Mouse (Mus musculus) adrenal gland (tissue): ENCODE data around the gene Dna2.
"Not testable (repeated sequence)": the region's sequence is repeated elsewhere in the genome, so short reads cannot be mapped to it uniquely, and the experiment has no call there.

Experiments
- intact Hi-C: fragments of 180-260 bp; cut with DNase I; formaldehyde crosslinking; loops from one replicate; pipeline ENCODE4 v1.15.1; 2025
- long read RNA-seq, 2 experiments: library from polyadenylated mRNA; unstranded; transcript quantifications; one replicate each; pipeline ENCODE4 v2.0.0; 2020; ENCODE audit warnings: borderline replicate concordance in 1 of 2; ENCODE audit not compliant: insufficient replicate concordance in 1 of 2

Gene Dna2
- long read RNA-seq, experiment 1, partial matches to known transcripts: 0 of 1 reads
- long read RNA-seq, experiment 1, other reads (novel, unspliced or antisense): 0 of 1 reads
- long read RNA-seq, experiment 2: 0 reads

DNA sequence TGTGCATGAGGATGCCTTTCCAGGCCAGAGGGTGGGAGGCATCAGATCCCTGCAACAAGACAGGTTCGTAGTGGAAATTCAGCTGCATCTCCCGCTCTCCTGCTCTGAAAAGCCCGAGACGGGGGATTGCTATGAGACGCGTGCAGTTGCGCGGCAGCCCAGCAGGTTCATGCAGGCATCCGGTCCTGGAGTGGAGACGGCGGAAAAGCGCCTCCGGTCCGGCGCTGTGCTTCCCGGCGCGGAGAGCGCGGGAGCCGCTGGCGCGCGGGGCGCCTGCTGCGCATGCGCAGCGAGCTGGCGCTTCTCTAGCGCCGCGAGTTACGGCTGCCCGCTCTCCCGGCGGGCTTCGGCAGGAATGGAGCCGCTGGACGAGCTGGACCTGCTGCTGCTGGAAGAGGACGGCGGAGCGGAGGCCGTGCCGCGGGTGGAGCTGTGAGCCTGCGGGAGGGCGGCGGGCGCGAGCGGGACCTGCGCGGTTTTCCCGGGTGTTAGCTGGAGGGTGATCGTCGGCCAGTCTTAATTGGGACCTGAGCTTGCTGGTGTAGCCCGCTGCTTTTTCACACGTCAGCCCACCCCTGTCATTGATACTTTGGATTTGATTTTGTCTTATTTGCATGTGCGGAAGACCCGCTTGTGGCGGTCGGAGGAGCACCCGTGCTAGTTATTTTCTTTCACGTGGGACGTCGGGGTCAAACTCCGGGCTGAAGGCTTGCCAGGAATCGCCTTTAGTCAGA, at the start of gene Dna2:
Gene Dna2, plus strand, starts transcription at position 289 of the 734 bp plus-strand sequence.
- intact Hi-C loops: no loop called here

DNA sequence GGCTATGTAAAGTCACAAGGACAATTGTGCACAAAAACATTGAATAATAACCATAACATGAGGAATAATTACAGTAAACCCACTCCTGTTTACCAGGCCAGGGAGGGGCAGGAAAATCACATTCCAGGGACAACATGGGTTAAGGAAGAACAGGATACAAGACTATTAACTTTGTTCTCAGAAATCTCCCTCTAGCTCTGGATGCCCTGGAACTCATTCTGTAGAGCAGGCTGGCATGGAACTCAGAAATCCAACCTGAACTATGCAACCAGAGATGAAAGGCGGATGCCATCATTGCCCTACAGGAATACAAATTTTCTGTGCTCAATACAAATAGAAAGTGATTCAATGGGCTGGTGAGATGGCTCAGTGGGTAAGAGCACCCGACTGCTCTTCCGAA, 49.4 kb upstream of the Dna2 start:
- intact Hi-C loops: no loop called here

DNA sequence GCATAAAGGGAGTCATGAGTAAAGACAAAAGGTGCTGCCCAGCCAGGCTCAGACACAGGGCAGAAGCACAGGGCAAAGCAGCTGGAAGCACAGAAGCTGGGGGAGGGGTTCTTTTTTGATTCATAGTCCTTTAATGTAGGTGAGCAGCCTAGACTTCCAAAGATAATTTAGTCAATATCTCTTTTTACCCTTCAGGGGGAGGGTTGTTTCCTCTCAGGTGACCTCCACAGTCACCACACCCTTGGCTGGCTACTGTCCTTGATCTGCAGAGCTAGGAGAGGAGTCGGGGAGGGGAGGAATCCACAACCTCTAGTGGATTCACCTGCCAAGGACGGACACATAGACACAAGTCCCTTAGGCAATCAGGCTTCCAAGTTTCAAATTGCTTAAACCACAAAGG, 48.8 kb upstream of the Dna2 start:
- intact Hi-C loops: no loop called here

DNA sequence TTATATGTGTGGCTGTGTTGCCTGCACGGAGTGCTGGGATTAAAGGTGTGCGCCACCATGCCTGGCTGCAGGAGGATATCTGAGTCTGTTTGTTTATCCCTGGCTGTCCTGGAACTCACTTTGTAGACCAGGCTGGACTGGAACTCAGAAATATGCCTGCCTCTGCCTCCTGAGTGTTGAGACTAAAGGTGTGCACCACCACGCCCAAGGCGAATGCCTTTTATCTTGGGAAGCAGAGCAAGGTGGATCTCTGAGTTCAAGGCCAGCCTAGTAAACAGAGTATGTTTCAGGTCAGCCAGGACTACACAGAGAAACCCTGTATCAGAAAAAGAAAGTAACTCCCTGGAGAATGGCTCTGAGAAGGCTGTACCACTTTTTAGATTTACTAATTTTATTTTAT, 46.7 kb upstream of the Dna2 start:
- intact Hi-C loops: no loop called here

DNA sequence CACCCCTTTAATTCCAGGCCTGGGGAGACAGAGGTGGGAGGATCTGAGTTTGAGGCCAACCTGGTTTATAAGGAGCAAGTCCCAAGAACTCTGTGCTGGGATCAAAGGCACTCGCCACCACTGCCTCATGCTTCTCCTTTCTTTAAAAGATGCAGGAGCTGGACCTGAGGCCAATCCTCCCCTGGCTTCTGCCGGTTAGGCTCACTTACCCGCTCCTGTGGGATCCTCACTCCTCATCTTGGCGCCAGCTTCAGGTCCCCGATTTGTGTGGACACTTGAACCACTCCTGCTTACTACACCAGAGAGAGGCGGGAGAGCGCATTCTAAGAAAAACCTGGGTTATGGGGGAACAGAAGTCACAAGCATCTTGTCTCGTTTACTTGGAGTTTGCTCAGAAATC, 45.0 kb upstream of the Dna2 start:
- intact Hi-C loops: no loop called here

DNA sequence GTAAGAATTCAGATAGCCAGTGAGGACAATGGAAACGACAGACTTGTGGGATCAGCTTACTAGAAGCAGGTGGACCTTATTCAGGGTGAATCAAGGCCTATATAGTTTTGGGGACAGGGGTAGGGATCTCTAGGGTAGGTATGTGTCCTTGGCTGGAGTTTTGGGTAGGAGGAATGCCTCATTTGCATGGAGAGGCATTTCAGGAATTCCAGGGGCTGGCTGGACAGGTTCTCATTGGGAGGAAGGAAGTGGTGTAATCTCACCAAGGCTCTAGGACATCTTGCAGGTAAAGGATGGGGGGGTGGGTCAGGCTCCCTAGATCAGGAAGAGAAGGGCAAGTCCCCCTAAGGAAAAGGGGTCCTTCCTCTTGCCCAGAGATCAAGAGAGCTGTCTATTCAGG, 44.0 kb upstream of the Dna2 start:
- intact Hi-C loops: no loop called here

DNA sequence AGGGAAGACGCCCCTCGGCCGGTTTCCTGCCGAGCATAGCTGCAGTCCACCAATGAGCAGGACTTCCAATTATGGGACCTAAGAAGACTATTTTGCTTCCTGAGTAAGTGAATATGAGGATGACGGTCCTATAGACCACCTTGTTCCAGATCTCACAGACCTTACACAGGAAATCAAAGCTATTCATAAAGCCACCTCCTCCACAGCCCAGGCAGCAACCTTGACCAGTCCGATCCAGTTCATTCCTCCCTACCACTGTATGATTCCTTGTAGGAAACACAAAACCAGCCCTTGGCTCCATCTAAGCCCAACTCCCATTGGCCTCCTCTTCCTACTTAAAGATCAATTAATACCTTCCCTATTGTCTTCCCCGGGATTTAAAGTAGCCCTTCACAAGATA, 40.5 kb upstream of the Dna2 start:
- intact Hi-C loops: no loop called here

DNA sequence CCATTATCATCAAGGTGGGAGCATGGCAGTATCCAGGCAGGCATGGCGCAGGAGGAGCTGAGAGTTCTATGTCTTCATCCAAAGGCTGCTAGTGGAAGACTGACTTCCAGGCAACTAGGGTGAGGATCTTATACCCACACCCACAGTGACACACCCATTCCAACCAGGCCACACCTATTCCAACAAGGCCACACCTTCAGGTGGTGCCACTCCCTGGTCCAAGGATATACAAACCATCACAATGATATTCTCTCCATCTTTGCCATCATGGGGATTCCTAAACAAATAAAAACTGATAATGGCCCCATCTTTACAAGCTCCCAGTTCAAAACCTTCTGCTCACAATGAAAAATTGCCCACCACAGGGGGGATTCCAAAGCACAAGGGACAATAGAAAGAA, 37.9 kb upstream of the Dna2 start, which contains the start of gene Tet1:
Gene Tet1, minus strand, starts transcription at position 101 of the 400 bp plus-strand sequence.
- intact Hi-C loops: not testable (repeated sequence)

DNA sequence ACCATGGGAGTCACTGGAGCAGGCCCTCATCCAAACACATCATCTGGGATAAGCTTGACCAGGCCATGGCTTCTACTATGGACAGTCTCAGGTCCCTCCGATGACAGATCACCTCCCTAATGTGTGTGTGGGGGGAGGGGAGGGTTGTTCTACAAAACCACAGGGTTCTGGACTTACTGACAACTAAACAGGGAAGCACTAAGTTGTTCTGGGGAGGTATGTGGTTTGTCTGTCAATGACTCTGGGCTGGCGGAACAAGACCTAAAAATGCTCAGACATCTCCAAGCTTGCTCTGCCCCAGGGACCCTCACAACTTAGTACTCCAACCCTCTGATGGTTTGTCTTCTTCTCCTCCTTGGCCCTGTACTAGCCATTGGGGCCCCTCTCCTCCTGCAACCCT, 35.7 kb upstream of the Dna2 start:
- intact Hi-C loops: loop anchor here (10.0 kb wide), 1 partner anchor 106 kb away; no protein-coding TSS in a partner anchor

DNA sequence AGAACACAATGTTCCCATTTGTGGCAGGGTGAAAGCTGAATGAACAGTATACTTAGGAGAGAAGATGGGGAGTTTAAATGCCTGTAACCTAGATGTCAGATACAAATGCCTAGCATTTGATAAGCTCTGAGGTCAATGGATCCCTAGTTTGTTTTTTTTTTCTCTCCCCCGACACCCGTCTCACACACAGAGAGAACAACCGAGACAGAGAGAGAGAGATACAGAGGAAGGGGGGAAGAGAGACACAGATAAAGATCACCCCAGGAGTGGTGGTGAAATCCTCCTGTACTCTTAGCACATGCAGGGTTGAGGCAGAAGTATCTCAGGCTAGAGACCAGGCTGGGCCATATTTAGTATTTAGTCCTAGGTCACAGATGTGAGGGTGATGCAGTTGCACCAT, 27.8 kb upstream of the Dna2 start:
- intact Hi-C loops: loop anchor here (10.0 kb wide), 1 partner anchor 114 kb away; no protein-coding TSS in a partner anchor

DNA sequence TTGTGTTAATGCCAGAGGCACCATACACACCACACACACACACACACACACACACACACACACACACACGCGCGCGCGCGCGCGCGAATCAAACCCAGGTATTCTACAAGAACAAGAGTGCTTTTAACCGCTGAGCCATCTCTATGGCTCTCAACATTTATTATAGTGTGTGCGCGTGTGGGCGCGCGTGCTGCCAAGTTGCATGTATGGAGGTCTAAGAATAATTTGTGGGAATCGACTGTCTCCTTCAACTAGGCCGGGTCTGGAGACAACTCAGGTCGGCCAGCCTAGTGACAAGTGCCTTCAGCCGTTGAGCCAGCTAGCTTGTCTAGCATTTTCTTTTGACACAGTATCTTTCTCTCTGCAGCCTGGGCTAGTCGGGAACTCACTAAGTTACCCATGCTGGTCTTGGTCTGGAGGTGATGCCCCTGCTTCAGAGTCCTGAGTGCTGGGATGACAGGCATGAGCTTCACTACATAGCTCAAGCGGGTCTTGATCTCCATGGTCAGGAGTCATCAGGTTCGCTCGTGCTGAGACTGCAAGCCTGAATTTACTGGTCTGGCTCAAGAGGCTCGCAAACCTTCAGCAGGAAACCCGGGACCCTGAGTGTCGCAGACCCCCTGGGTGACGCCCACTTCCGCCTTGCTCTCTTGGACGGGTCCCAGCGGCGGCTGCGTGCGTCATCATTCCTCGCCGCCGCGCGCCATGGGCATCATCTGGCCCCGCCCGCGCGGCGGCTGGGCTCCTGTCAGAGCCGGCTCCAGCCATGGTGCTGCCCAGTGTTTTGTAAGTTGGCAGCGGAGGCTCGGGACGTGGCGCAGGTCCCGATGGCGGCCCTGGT, 26.7 kb upstream of the Dna2 start, which contains the start of gene Slc25a16:
Gene Slc25a16, plus strand, starts transcription at position 709 of the 841 bp plus-strand sequence.
- intact Hi-C loops: loop anchor here (10.0 kb wide), 1 partner anchor 115 kb away; no protein-coding TSS in a partner anchor

DNA sequence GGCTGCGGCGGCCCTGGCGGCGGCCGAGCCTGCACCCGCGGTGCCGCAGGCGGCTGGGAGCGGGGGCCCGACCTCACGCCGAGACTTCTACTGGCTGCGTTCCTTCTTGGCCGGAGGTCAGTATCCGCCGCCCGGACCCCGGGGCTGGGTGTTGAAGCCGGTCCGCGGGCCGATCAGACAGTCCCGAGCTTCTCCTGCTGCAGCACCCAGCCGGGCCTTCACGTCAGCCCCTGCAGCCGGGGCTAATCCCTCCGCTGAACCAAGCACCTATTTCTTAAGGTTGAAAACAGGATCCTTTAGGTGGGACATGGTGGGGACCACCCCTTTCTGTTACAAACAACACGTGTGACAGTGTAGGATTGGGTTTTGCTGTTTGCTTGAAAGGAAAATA, 26.1 kb upstream of the Dna2 start:
- intact Hi-C loops: no loop called here

DNA sequence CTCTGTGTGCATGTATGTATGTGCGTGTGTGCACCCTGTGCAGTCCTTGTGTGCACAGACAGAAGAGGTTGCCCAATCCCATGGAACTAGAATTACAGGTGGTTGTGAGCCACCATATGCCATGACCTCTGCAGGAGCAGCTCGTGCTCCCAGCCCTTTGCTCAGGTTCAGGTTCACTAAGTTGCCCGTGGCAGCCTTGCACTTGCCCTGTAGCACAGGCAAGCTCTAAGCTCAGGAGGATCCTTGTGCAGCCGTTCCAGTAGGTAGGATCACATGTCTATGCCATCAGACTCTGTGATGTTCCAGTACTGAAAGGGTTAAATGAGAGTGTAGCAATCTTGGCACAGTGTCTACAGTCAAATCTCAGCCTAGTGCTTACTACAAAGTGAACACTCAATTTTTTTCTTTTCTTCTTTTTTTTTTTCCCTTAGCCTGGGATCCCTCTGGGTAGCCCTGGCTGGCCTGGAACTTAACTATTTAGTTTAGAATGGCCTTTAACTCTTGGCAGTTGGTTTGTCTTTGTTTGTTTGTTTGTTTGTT, 22.7 kb upstream of the Dna2 start:
- intact Hi-C loops: no loop called here

DNA sequence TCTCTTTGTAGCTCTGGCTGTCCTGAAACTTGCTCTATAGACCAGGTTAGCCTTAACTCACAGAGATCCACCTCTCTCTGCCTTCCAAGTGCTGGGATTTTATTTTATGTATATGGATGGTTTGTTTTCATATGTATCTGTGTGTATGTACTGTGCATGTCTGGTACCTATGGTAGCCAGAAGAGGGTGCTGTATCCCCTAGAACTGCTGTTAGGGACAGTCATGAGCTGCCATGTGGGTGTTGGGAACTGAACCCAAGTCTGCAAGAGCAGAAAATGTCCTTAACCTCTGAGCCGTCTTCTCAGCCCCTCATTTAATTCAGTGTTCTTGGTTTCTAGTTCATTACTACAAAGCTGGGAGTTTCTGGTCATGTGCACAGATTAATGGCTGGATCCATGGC, 14.4 kb upstream of the Dna2 start:
- intact Hi-C loops: no loop called here

DNA sequence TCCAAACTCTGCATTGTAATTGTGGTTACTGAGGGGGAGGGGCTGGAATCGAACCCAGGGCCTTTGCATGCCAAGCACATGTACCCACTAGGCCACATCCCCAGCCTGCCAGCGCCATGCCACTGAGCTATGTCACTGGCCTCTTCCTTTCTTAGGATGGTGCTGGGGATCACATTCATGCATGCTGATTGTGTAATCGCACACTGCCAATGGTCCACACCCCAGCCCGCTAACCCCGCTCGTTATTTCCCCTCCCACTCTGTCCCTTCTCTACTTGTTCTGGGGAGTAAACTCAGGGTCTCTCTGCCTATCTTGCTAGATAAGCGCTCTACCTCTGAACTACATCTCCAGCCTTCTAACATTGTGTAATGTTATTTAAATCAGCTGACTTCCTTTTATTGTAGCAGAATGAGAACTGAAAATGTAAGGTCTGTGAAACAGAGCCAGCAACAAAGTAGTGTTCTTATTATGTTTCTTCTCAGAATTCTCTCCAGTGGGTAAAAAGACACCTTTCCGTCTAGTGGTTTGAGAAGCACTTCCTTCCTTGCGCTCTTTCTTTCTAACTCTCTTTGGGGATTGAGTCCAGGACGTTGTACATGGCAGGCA, 1.7 kb upstream of the Dna2 start:
- intact Hi-C loops: no loop called here

DNA sequence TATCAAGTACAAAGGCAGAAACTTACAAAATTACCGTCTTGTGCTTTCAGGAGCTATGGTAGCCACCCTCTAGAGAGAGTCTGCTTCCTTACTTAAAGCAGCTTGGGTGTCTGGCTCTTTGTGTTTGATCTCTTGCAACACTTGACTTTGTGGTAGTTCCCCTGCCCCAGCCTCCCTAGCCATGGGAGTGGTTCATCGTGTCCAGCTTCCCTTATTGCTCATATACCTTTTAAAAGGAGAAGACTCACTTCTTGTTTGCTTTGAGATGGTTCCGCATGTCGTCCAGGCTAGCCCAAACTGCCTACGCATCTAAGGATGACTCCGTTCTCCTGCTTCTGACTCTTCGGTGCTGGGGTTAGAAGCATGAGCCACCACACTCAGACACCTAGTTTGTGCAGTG, 1.7 kb downstream of the Dna2 start:
- intact Hi-C loops: no loop called here

DNA sequence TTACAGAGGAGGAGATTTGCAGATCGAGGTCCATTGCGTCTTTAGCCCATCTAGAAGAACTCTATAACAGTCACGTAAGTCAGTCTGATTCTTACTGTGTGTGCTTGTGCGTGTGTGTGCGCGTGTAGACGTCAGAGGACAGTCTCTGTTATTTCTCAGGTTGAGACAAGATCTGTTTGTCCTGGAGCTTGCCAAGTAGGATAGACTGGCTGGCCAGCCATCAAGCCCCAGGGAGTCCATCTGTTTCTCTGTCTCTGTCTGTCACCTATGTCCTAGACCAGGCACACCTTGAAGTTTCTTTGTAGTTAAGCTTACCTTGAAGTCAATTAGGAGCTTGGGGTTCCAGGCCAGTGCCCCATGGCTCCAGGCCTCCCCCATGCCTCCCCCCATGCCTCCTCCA, 17.1 kb downstream of the Dna2 start:
- intact Hi-C loops: no loop called here

DNA sequence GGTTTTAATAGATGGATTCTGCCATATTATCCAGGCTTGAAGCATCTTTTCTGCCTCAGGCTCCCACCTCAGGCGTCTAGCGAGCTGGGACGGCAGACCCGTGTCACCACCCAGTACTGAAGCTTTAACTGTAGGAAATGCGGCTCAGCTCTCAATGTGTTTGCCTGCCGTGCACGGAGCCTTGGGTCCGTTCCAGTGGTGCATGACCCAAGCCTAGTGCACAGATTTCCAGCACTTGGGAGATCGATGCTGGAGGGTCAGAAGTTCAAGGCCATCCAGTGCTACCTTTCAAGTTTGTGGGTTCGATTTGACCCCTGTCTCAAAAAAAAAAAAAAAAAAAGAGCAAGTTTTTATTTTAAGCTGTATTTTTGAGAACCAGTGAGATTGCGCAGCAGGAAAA, 19.0 kb downstream of the Dna2 start:
- intact Hi-C loops: no loop called here

DNA sequence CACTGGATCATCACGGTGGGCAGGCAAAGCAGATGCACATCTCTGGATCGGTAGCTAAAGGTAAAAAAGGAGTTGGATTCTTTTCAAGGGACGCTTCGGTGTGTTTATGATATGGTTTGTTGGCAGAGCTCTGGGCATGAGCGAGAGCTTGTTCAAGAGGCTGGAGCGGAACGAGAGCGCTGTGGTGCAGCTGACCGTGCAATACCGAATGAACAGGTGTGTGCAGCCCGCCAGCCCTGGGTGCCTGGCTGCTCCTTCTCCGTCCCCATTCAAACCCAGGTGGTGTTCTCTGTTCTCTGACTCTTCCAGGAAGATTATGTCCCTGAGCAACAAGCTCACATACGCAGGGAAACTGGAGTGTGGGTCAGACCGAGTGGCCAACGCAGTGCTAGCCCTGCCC, 19.5 kb downstream of the Dna2 start:
- intact Hi-C loops: no loop called here

DNA sequence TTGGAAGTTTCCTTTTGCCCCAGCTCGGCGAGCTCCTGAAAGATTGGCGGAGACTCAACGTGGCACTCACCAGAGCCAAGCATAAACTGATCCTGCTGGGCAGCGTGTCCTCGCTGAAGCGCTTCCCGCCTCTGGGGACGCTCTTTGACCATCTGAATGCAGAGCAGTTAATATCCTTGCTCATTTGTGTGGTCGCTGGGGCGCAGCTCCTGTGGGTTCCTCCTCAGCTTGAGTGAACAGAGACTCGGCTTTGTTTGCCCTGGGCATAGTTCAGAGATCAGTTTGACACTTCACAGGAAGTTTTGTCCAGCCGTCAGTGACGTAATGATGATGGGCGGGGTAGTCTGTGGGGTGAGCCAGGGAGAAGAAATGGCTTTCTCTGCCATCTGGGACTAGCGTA, 25.0 kb downstream of the Dna2 start:
- intact Hi-C loops: no loop called here

DNA sequence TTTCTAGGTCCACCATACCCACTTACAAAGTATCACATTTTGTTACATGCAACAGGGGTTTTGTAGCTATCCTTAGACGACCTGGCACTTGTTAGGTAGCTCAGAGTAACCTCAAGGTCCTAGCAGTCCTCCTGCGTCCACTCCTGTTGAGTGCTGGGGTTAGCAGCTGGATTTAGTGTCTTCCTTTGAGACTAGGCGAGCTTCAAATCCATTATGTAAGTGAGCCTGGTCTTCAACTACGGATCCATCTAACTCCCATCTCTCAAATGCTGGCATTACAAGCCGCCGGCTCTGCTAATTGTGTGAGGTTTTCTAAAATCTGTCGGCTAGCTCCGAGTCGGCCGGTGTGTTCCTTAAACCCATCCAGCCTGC, 32.8 kb downstream of the Dna2 start:
- intact Hi-C loops: loop anchor here (10.0 kb wide), 1 partner anchor 175 kb away; no protein-coding TSS in a partner anchor
